Mouse (Mus musculus) liver, adult 10 weeks (tissue): ENCODE data around the gene Mmd2. TPM values are rescaled to one million over a fixed set of nuclear protein-coding genes. Genes with fewer than 3 reads are reported as not detected.

Source experiments
- polyA plus RNA-seq: library from polyadenylated mRNA; stranded (reverse); fragments of 350-450 nt; fragmentation: Illumina TruSeq; extraction: RNeasy Lipid Tissue Mini Kit (QIAGEN cat#74804); gene quantifications from one replicate; pipeline ENCODE4 v1.2.3, GENCODE M21; 2014; ENCODE audit warnings: low read depth, low replicate concordance

Mmd2 gene
- polyA plus RNA-seq = 3.5 TPM

DNA sequence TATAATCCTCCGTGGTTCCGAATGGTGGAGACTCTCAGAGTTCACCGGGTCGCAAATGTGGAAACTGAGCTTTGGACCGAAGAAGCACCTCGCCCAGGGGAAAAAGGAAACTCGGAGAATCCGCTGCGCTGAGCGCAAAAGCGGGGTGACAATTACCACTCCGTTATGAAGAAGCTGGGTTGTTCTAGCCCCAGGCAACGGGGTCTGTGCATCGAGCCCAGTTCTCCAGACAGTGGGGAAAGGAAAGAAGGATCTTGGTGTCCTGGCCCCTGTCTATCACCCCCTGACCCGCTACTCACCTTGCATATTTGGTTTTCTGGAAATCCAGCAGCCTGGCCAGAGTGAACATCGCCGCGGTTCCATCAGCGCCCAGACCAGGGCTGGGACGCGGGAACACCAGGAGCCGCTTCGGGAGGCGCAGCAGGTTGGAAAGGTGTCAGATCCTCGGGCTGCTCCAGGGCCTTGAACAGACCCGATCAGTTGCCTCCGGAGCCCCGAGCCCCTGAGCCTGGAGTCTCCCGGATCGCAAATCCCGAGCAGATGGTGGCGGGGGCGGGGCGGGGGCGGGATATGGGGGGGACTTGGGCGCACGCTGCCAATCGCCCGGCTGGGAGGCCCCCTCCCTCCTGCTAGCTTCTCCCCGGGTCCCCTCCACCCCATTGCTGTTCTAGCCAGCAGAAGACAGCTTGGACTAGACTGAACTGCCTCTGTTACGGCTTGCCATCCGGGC, at the start of gene Mmd2:
Gene Mmd2, minus strand, starts transcription at position 542 of the 730 bp plus-strand sequence.

DNA sequence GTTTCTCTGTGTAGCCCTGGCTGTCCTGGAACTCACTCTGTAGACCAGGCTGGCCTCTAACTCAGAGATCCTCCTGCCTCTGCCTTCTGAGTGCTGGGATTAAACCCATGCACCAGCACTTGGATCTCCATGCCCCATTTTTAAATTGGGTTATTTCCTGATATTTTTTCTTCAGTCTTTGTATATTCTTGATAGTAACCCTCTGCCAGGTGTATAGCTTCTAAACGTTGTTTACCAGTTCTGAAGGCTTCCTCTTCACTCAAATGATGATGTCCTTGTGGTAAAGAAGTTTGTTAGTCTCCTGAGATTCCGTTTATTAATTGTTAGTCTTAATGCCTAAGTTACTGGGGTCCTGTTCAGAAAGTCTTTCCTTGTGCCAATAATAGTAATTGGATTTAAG, 18.8 kb upstream of the Mmd2 start, which contains the start of gene Wipi2:
Gene Wipi2, plus strand, starts transcription at position 301 of the 400 bp plus-strand sequence.

DNA sequence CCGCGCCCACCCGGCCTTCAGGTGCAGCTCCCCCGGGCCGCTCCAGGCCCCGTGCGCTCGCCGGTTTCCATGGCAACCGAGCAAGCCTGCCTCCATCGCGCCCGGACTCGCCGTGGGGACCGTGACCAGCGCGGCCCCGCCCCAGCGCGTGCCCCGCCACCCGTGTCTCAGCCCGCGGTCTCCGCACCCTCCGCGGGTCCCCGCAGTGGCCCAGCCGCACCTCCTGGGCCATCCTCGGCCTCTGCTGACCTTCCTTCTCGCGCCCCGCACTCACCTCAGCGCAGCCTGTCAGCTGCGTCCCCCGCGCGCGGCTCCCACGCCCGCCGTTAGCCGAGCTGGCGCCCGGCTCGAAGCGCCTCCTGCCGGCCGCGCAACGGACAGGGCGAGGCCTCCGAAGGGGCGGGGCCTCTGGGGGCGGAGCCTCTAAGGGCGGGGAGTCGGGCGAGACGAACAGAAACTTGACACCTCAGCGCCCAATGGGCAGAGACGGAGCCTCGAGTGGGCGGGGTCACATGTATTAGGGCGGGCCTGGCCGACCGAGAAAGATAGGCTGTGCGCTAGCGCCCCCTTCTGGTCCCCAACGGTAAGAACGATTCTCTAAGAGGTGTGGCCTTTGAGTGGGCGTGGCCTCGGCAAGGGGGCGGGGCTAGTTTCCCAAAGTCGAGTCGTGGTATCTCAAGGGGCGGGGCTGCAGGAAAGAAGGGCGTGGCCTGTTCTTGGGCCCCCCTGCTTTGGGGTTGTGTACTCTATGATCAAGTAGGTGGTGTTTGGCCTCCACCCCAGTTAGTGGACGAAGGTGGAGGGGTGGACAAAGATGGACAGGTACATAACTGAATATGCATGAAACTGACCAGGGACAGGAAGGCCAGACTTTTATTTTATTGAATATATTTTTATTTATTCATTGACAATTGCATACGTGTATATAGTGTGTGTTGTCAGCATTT, 57.6 kb downstream of the Mmd2 start, which contains the start of gene Radil:
Gene Radil, minus strand, starts transcription at position 393 of the 947 bp plus-strand sequence.

DNA sequence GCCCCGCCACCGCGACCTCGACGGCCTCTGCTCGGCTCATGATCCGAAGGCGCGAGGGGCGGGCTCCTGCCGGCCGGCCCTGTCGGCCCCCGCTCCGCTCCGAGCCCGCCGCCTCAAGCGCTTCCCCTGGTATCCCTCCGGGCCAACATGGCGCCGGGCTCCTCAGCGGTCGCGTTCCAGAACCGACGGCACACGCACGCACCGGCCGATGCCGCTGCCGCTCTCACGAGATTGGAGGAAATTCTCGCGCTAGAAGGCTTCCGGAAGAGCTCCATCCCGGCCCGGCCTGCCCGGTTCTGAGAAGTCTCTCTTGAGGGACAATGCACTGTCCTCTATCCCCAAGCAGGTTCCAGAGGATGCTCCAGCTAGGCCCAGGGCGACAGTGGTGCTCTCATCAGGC, 78.7 kb downstream of the Mmd2 start, which contains the start of gene Papolb:
Gene Papolb, minus strand, starts transcription at position 162 of the 400 bp plus-strand sequence.

Other genes with a start within 250 kb of the Mmd2 start
- gene Foxk1, start 207.3 kb downstream of the Mmd2 start, polyA plus RNA-seq = 2.8 TPM
- 0.40 TPM for gene Ap5z1, start 144.9 kb downstream of the Mmd2 start, polyA plus RNA-seq
- gene Papolb, start 78.7 kb downstream of the Mmd2 start, polyA plus RNA-seq = 0.08 TPM
- not detected for gene Radil, start 57.7 kb downstream of the Mmd2 start, polyA plus RNA-seq
- gene Wipi2, start 18.9 kb upstream of the Mmd2 start, polyA plus RNA-seq = 15.6 TPM
- gene Slc29a4, start 83.7 kb upstream of the Mmd2 start, polyA plus RNA-seq = not detected
- gene Tnrc18, start 208.9 kb upstream of the Mmd2 start, polyA plus RNA-seq = 0.53 TPM